Mouse (Mus musculus) kidney, adult 18-20 months (tissue): ENCODE measurements around the gene Mcu.

Experiments used
- DNase-seq: peaks from one replicate; pipeline ENCODE4 v3.0.0; 2021

Gene Mcu

GRCm38 (mm10) chr10:59527819-59528218 is 88.7 kb downstream of the Mcu start:
- no peak for DNase-seq

GRCm38 (mm10) chr10:59527311-59527710 is 89.2 kb downstream of the Mcu start:
- no peak for DNase-seq

GRCm38 (mm10) chr10:59524675-59525074 is 91.8 kb downstream of the Mcu start:
- DNase-seq, result no peak

- DNase-seq, result no peak
These were observed 92.6 kb downstream of the Mcu start for GRCm38 (mm10) chr10:59523826-59524331.

- DNase-seq, result peak; percentile 47
These were observed 95.8 kb downstream of the Mcu start for GRCm38 (mm10) chr10:59520701-59521100.

- no peak for DNase-seq
These were observed 97.1 kb downstream of the Mcu start for GRCm38 (mm10) chr10:59519411-59519810.

- DNase-seq, result no peak
These were observed 99.3 kb downstream of the Mcu start for GRCm38 (mm10) chr10:59517201-59517600.

GRCm38 (mm10) chr10:59514739-59515464 is 101.6 kb downstream of the Mcu start:
- DNase-seq, result no peak

GRCm38 (mm10) chr10:59512173-59512572 is 104.3 kb downstream of the Mcu start:
- no peak for DNase-seq

- no peak for DNase-seq
These were observed 105.0 kb downstream of the Mcu start for GRCm38 (mm10) chr10:59511427-59511963.

GRCm38 (mm10) chr10:59510713-59511426 is 105.6 kb downstream of the Mcu start:
- DNase-seq, result no peak

GRCm38 (mm10) chr10:59509197-59509596 is 107.3 kb downstream of the Mcu start:
- DNase-seq, result no peak

- DNase-seq, result no peak
These were observed 109.8 kb downstream of the Mcu start for GRCm38 (mm10) chr10:59506711-59507110.

GRCm38 (mm10) chr10:59504291-59504690 is 112.2 kb downstream of the Mcu start:
- no peak for DNase-seq

GRCm38 (mm10) chr10:59503433-59504210 is 112.9 kb downstream of the Mcu start:
- DNase-seq, result peak; percentile 43

GRCm38 (mm10) chr10:59502381-59502780 is 114.1 kb downstream of the Mcu start:
- DNase-seq, result no peak

- DNase-seq, result no peak
These were observed 114.7 kb downstream of the Mcu start for GRCm38 (mm10) chr10:59501761-59502160.

- no peak for DNase-seq
These were observed 116.3 kb downstream of the Mcu start for GRCm38 (mm10) chr10:59500225-59500624.

GRCm38 (mm10) chr10:59497019-59497418 is 119.5 kb downstream of the Mcu start:
- no peak for DNase-seq

- no peak for DNase-seq
These were observed 121.6 kb downstream of the Mcu start for GRCm38 (mm10) chr10:59494917-59495316.

GRCm38 (mm10) chr10:59494044-59494443 is 122.4 kb downstream of the Mcu start:
- DNase-seq, result no peak

- peak; percentile 15 for DNase-seq
These were observed 125.6 kb downstream of the Mcu start for GRCm38 (mm10) chr10:59490920-59491319.

GRCm38 (mm10) chr10:59489411-59489810 is 127.1 kb downstream of the Mcu start:
- no peak for DNase-seq
